Mouse (Mus musculus) thymus, postnatal 4 days (tissue): Measurements from ENCODE around the gene Hist1h2bj.
"Not testable (repeated sequence)": the region's sequence is repeated elsewhere in the genome, so short reads cannot be mapped to it uniquely, and the experiment has no call there.

Experiments used
- DNase-seq: peaks from one replicate; pipeline ENCODE4 v3.0.0; 2021

Hist1h2bj gene

DNA sequence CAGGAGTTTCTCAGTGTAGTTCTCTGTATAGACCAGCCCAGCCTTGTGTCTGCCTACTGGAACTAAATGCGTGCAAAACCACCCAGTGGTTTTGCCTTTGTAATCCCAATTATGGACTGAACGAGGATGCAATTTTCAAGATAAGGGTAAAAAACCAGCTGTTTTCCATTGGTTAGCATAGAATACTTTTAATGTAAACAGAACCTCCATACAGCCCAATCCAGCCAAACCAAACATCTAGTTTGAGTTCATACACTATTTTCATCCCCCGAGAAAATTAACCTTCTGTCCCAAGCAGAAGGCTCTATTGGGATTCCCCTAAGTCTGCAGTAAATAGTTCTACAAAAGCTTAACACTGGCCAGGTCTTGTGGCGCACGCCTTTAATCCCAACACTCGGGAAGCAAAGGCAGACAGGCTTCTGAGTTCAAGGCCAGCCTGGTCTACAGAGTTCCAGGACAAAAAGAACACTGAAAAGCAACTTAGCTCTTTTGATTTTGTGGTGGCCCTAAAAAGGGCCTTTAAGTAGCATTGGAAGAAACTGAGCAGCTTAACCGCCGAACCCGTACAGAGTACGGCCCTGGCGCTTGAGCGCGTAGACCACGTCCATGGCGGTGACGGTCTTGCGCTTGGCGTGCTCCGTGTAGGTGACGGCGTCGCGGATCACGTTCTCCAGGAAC, 2.4 kb upstream of the Hist1h2bj start:
- DNase-seq: no peak

DNA sequence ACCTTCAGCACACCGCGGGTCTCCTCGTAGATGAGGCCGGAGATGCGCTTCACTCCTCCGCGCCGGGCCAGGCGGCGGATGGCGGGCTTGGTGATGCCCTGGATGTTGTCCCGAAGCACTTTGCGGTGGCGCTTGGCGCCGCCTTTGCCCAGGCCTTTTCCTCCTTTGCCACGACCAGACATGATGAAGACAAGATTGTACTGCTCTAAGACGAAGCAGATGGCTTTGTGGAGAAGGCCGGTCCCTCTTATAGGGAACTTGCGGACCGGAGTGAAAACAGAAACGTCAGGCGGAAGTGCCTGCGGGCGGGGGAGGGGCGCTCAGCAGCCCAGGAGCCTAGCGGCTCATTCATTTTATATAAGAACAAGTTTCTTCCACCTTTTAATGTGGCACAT, 1.9 kb upstream of the Hist1h2bj start, which contains the start of gene Hist1h4i:
Gene Hist1h4i, minus strand, starts transcription at position 221 of the 395 bp plus-strand sequence.
- DNase-seq: peak; percentile 99

GRCm38 (mm10) chr13:22041651-22042567, 1.1 kb upstream of the Hist1h2bj start:
- DNase-seq: no peak

DNA sequence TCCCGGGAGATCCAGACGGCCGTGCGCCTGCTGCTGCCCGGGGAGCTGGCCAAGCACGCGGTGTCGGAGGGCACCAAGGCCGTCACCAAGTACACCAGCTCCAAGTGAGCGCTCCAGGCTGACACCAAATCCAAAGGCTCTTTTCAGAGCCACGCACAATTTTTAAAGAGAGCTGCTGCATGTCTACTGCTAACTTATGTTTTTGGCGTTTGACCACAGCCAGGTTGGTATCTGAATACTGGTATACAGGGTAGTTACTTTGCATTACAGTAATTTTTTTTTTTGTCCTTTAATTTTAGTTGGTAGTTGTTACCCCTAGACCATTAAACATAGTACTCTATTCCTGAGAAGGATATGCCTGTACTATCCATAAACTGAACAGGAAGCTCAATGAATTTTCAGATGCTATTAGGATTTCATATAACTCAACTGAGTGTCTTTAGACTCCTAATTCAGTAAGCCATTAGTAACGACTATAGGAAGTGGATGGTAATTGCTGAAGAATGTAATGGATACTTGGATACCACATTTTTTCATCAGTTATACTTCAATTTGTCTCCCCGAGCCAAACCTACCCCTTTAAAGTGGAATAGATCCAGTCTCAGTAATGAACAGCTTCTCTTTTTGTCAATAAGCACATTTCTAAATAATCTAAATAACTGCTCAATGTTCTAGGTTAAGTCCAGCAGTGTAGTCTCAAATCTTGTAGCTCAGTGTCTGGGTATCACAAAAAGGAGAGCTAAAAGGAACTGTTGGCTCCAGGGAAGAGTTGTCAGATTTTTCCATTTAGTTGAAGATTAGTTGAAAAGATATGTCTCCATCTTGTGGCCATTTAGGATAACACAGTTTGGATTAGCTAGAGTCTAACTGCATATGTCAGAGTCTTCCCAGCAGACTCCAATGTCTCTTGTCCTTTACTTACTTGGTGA, 753 bp downstream of the Hist1h2bj start:
- DNase-seq: peak; percentile 36

DNA sequence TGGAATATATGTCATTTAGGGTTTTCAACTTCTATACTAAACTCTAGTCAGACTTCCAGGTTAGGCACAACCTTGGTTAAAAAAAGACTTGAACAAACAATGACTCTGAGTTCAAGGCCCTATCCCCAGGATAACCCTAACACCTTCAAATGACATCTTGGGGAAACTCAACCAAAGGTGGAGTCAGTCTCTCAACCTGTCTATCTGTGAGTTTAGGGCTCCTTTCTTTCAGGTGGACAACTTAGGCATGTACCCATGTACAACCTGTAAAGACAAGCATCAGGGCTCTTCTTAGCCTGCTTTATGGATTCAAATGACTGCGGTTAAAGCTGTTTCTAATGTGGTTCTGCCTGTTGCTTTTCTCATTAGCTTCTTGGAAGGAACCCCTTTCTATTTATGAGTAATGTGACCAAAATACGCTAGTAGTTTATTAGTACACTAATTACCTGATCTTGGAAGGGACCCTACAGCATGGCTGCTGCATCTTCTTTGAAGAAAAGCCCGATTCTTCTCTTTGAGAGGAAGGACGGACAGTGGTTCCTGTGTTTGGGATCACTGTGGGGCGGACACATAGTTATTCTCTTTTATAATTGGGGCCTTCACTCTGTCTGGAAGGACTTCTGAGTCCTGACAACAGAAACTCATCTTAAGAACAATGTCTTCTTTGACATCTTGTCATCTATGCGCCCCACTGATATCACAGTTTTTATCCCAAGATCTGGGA, 1.6 kb downstream of the Hist1h2bj start:
- DNase-seq: no peak

DNA sequence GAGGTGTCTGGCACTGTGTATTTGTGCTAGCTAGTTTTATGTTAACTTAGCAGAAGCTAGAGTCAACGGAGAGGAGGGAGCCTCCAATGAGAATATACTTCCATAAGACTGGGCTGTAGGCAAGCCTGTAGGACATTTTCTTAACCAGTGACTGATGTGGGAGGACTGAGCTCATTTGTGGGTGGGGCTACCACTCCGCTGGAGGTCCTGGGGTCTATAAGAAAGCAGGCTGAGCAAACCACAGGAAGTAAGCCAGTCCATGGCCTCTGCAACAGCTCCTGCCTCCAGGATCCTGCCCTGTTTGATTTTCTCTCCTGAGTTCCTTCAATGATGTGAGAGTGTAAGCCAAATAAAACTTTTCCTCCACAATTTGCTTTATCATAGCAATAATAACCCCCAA, 2.3 kb downstream of the Hist1h2bj start:
- peak; percentile 47 for DNase-seq

DNA sequence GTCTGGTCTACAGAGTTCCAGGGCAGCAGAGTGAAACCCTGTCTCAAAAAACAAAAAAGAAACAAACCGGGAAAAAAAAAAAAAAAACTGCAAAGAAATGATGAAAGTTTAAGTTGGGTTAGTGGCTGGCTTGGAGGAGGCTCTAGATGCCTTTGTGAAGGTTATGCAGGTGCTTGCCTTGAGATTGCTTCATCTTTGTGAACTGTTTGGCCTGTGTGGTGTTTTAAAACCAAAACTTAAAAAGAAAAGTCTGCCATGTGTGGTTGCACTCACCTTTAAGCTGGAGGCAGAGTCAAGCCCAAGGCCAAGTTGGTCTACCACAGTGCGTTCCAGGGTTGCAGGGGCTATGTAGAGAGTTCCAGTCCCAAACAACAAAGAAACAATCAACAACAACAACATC, 6.0 kb downstream of the Hist1h2bj start:
- peak; percentile 34 for DNase-seq

- DNase-seq: peak; percentile 75
These were observed 6.9 kb downstream of the Hist1h2bj start for GRCm38 (mm10) chr13:22049737-22050440.

GRCm38 (mm10) chr13:22050591-22051522, 7.8 kb downstream of the Hist1h2bj start:
- peak; percentile 98 for DNase-seq

GRCm38 (mm10) chr13:22051523-22051859, 8.5 kb downstream of the Hist1h2bj start:
- DNase-seq: no peak

DNA sequence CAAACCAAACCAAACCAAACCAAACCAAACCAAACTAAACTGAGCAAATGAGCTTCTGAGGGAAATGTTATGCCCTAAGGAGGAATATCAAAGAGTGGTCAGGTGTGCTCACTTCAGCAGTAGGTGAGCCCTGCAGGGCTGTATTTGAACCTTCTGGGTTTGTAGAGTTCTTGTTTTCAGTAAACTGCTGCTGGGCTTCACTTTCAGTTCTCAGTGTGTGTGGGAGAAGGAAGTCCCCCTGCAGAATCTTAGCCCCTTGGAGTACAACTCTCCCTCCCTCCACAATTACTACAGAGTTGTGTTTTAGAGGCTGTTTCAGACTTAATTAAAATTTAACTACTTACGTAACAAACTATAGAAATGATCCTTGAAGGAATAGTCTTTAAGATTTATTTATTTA, 10.7 kb downstream of the Hist1h2bj start:
- no peak for DNase-seq

DNA sequence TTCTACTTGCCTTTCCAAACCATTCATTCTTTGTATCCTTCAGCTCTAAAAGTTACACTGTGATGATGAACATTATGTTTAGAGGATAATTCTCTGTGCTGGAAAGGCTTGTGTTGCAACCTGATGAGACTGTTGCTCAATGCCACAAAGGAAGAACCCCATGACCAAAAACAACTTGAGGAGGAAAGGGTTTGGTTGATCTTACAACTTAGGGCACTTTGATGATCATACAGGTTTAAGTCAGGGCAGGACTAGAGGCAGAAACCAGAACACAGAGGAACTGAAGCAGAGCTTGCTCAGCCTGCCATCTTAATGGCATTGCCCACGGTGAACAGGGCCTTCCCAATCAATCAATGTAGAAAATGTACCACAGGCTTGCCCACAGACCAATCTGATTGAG, 18.4 kb downstream of the Hist1h2bj start:
- no peak for DNase-seq

- DNase-seq: no peak
These were observed 20.5 kb downstream of the Hist1h2bj start for GRCm38 (mm10) chr13:22063468-22063867.

DNA sequence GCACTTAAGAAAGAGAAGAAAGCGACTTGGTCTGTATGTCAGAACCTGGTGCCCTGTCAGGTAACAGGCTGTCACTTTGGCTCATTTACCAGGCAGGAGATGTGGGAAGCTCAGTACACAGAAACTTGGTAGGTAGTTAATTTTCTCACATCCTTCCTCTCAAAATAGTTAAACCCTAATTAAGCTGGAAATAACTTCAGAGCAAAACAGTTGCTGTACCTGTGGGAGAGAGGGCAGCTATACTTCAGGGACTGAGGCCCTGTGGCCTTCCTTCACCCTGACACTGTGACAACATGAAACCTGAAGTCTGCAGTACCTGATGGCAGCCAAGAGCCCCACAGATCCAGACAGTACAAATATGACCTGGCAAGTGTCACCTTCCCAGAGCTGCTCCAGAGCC, 41.1 kb downstream of the Hist1h2bj start, which contains the start of gene Vmn1r188:
Gene Vmn1r188, plus strand, starts transcription at position 301 of the 400 bp plus-strand sequence.
- DNase-seq: not testable (repeated sequence)
